Mouse (Mus musculus): Measurements from ENCODE around the gene Pex11b.
"Not testable (repeated sequence)": the region's sequence is repeated elsewhere in the genome, so short reads cannot be mapped to it uniquely, and the experiment has no call there.

- not testable (repeated sequence) for TF ChIP-seq CTCF (IDR thresholded peaks at IDR 0.05; ENCODE audit: extremely low read depth, insufficient read depth, insufficient read length, insufficient replicate concordance); POLR2A (IDR thresholded peaks at IDR 0.05; ENCODE audit: low read depth, low read length)
Measured at GRCm38 (mm10) chr3:96606007-96606406, 29.2 kb upstream of the Pex11b start.
